In the genomic region with DNA sequence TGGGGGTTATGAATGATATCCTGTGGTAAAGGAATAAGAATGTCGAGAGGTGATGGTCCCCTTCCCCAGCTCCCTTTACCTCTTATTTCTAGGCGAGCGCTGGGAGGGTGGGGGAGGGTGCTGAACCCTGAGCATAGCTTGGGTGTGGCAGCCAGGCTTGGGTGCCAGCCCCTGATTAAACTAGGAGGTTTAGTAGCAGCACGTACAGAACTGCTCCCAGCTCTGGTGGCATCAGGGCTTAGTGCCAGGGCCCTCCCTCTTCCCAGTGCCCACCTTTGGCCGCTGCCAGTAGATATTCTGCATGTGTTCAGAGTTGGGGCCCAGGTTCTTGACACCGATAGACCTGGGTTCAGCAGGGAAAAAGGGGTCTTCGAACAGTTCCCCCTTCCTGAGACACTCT, we compare ENCODE assay signal across 24 mouse cellular contexts. TPM values are rescaled to one million over a fixed set of nuclear protein-coding genes. Genes with fewer than 3 reads are reported as not detected.
DNase-seq lines count a peak whose midpoint lies in the region; ATAC-seq and TF ChIP-seq lines count a peak whose summit lies in the region.
"Had no signal": no experiment of that assay in that cellular context is flagged by ENCODE, and none has a peak within 500 bp of the region (broad histone marks: within the 10 kb centered on the region; RNA-seq: fewer than 3 reads in every experiment).

No protein-coding gene starts in this region.

- no peak for TF ChIP-seq CTCF in gastrocnemius, adult 2 months (IDR thresholded peaks at IDR 0.05)
- TF ChIP-seq CTCF in liver, embryonic 14.5 days (IDR thresholded peaks at IDR 0.05; ENCODE audit: low read depth) = no peak
- no peak for TF ChIP-seq CTCF in cerebellum, adult 2 months (IDR thresholded peaks at IDR 0.05; ENCODE audit: borderline replicate concordance, insufficient read depth, low read depth, low read length)

- no peaks in the 10 kb centered on the region for H3K9me3 ChIP-seq in liver, embryonic 14.5 days (ENCODE audit: control insufficient read depth, low read length)
- H3K9me3 ChIP-seq in forebrain, embryonic 13.5 days (replicated peaks) = no peaks in the 10 kb centered on the region
- H3K9me3 ChIP-seq: embryonic facial prominence, embryonic 13.5 days; forebrain, embryonic 10.5 days; forebrain, embryonic 15.5 days; G1E; heart, embryonic 12.5 days; hindbrain, embryonic 15.5 days had no signal

- peak overlapping the region; percentile 68 for H3K27ac ChIP-seq in gastrocnemius, adult 2 months
- no peak overlapping the region for H3K27ac ChIP-seq in liver, embryonic 14.5 days
- H3K27ac ChIP-seq in forebrain, embryonic 13.5 days = no peak overlapping the region
- no peak overlapping the region for H3K27ac ChIP-seq in cerebellum, adult 2 months (ENCODE audit: insufficient read depth, low read length)
- H3K27ac ChIP-seq: embryonic facial prominence, embryonic 13.5 days; forebrain, embryonic 10.5 days; forebrain, embryonic 15.5 days; heart, adult 2 months; hindbrain, embryonic 15.5 days had no signal

- ATAC-seq in liver, embryonic 14.5 days (ENCODE audit: insufficient read depth) = peak; percentile 56; the same call in 1 of the 2 replicates
- ATAC-seq in megakaryocyte progenitor cell, adult 5-6 weeks (replicated peaks; ENCODE audit: poor library complexity) = peak; percentile 81
- ATAC-seq in forebrain, embryonic 13.5 days = no peak
- ATAC-seq: CD4-positive, CD25-positive, alpha-beta regulatory T cell, adult 4 months; forebrain, embryonic 15.5 days had no signal

- DNase-seq in gastrocnemius, adult 2 months = no peak
- DNase-seq in gastrocnemius, adult 18-20 months (ENCODE audit: low spot score) = no peak
- no peak for DNase-seq in liver, embryonic 14.5 days (ENCODE audit: low read depth in 3 of 3, low spot score in 3 of 3)
- no peak for DNase-seq in heart, postnatal 14 days
- no peak for DNase-seq in cerebellum, adult 2 months
- DNase-seq: adrenal gland, postnatal 14 days; B cell, adult 2 months; cerebellum, adult 11-12 months; cerebellum, adult 9-11 months; cerebellum, postnatal 36 days; gastrocnemius, postnatal 14 days; heart, adult 2 months; heart, postnatal 36 days had no signal

- no peaks in the 10 kb centered on the region for H3K36me3 ChIP-seq in liver, embryonic 14.5 days (replicated peaks; ENCODE audit: control insufficient read depth, insufficient read depth, low read depth)
- H3K36me3 ChIP-seq in forebrain, embryonic 13.5 days (ENCODE audit: poor library complexity, severe bottlenecking) = no peaks in the 10 kb centered on the region
- H3K36me3 ChIP-seq: embryonic facial prominence, embryonic 13.5 days; forebrain, embryonic 10.5 days; forebrain, embryonic 15.5 days; G1E; heart, embryonic 12.5 days; hindbrain, embryonic 15.5 days had no signal

- TF ChIP-seq POLR2A in cerebellum, adult 2 months (IDR thresholded peaks at IDR 0.05; ENCODE audit: borderline replicate concordance, insufficient read depth, low read length) = no peak

- H3K4me1 ChIP-seq in liver, embryonic 14.5 days (replicated peaks; ENCODE audit: control insufficient read depth in 2 of 2, insufficient read depth in 2 of 2, low read length in 1 of 2) = peaks cover 6 to 7% of the 10 kb centered on the region in 2 experiments; a peak in 2 of 4 replicates
- no peaks in the 10 kb centered on the region for H3K4me1 ChIP-seq in forebrain, embryonic 13.5 days
- no peaks in the 10 kb centered on the region for H3K4me1 ChIP-seq in cerebellum, adult 2 months (ENCODE audit: control insufficient read depth, insufficient read depth, low read length)
- H3K4me1 ChIP-seq: embryonic facial prominence, embryonic 13.5 days; forebrain, embryonic 10.5 days; forebrain, embryonic 15.5 days; heart, embryonic 12.5 days; hindbrain, embryonic 15.5 days had no signal

- H3K9ac ChIP-seq in liver, embryonic 14.5 days (replicated peaks) = 0 out of 2 replicates have a peak overlapping the region, but pooled peaks have one; percentile 5
- no peak overlapping the region for H3K9ac ChIP-seq in forebrain, embryonic 13.5 days
- H3K9ac ChIP-seq: embryonic facial prominence, embryonic 13.5 days; forebrain, embryonic 15.5 days; heart, embryonic 12.5 days; hindbrain, embryonic 15.5 days had no signal

- no peak for TF ChIP-seq EP300 in liver, embryonic 14.5 days (IDR thresholded peaks at IDR 0.05; ENCODE audit: low read depth)

- H3K4me3 ChIP-seq in gastrocnemius, adult 2 months = peak overlapping the region; percentile 51
- H3K4me3 ChIP-seq in liver, embryonic 14.5 days (ENCODE audit: insufficient read depth in 1 of 2, low read depth in 2 of 2, low read length in 2 of 2) = no peak overlapping the region
- no peak overlapping the region for H3K4me3 ChIP-seq in forebrain, embryonic 13.5 days
- no peak overlapping the region for H3K4me3 ChIP-seq in cerebellum, adult 2 months (replicated peaks; ENCODE audit: insufficient read depth, low read depth, low read length)
- H3K4me3 ChIP-seq: embryonic facial prominence, embryonic 13.5 days; forebrain, embryonic 10.5 days; forebrain, embryonic 15.5 days; heart, adult 2 months; heart, embryonic 12.5 days; hindbrain, embryonic 15.5 days had no signal

- WGBS in liver, embryonic 14.5 days (ENCODE audit: insufficient replicate concordance) = 52% methylated on average over 7 of the region's 7 CpGs
- WGBS in forebrain, embryonic 13.5 days = 71% methylated on average over 7 of the region's 7 CpGs
- 69% methylated on average over 7 of the region's 7 CpGs for WGBS in cerebellum, adult 2 months

- peak overlapping the region; percentile 20 for H3K4me2 ChIP-seq in liver, embryonic 14.5 days (ENCODE audit: low read depth)
- H3K4me2 ChIP-seq in forebrain, embryonic 13.5 days = no peak overlapping the region
- H3K4me2 ChIP-seq: embryonic facial prominence, embryonic 13.5 days; forebrain, embryonic 15.5 days; heart, embryonic 12.5 days; hindbrain, embryonic 15.5 days had no signal

- H3K27me3 ChIP-seq in liver, embryonic 14.5 days (ENCODE audit: control insufficient read depth, insufficient read depth, low read length) = no peaks in the 10 kb centered on the region
- no peaks in the 10 kb centered on the region for H3K27me3 ChIP-seq in forebrain, embryonic 13.5 days
- H3K27me3 ChIP-seq in cerebellum, adult 2 months (ENCODE audit: control insufficient read depth, insufficient read depth, low read length) = no peaks in the 10 kb centered on the region
- H3K27me3 ChIP-seq: embryonic facial prominence, embryonic 13.5 days; forebrain, embryonic 15.5 days; heart, embryonic 12.5 days; hindbrain, embryonic 15.5 days had no signal

- intact Hi-C loops in gastrocnemius, adult 2 months (cut with DNase I) = no loop called here
- intact Hi-C loops in heart, postnatal 14 days (cut with DNase I) = no loop called here

RNA-seq across cellular contexts. Expression of gene Capn11, which starts 5.9 kb away (rescaled TPM):
- total RNA-seq in gastrocnemius, adult 2 months (2021) = under 1 TPM; 0.59 to 0.98 TPM
- under 1 TPM; 0.21 to 0.66 TPM for total RNA-seq in gastrocnemius, adult 18-20 months (2021)
- polyA plus RNA-seq in liver, embryonic 14.5 days (2012; rRNA removed) = not detected in 2 replicates
- not detected in 2 replicates for polyA plus RNA-seq in liver, embryonic 14.5 days (2014; fragmentation: Nextera tagmentation; extraction: Ambion mirVana)
- 0.07 TPM in 1 of 2 replicates, not detected in the other for total RNA-seq in megakaryocyte progenitor cell, adult 5-6 weeks (2015)
- 0.17 TPM in 1 of 2 replicates, not detected in the other for total RNA-seq in megakaryocyte progenitor cell, adult 5-6 weeks (2017)
- polyA plus RNA-seq in forebrain, embryonic 13.5 days (2015; fragmentation: Nextera tagmentation; extraction: Ambion mirVana) = 0.30 and 0.72 TPM in 2 replicates
- under 1 TPM; 0.81 to 0.98 TPM for total RNA-seq in heart, postnatal 14 days (2021)
- 3.8 and 4.7 TPM in 2 replicates for polyA plus RNA-seq in cerebellum, adult 2 months (2012; rRNA removed)
- total RNA-seq: G1E; heart, postnatal 36 days had no signal
- polyA plus RNA-seq: G1E; heart, adult 2 months had no signal

RNA-seq across cellular contexts. Expression of gene Mrpl14, which starts 32.9 kb away (rescaled TPM):
- 100 to 1,000 TPM in 1 of 2 experiments, 10 to 100 TPM in 1; 99.5 to 139 TPM for total RNA-seq in gastrocnemius, adult 2 months (2021)
- 100 to 1,000 TPM; 119 to 165 TPM for total RNA-seq in gastrocnemius, adult 18-20 months (2021)
- polyA plus RNA-seq in liver, embryonic 14.5 days (2012; rRNA removed) = 60.8 and 82.6 TPM in 2 replicates
- polyA plus RNA-seq in liver, embryonic 14.5 days (2014; fragmentation: Nextera tagmentation; extraction: Ambion mirVana) = 142 and 148 TPM in 2 replicates
- total RNA-seq in megakaryocyte progenitor cell, adult 5-6 weeks (2015) = 35.2 and 47.5 TPM in 2 replicates
- 24.9 and 34.2 TPM in 2 replicates for total RNA-seq in megakaryocyte progenitor cell, adult 5-6 weeks (2017)
- 116 and 125 TPM in 2 replicates for polyA plus RNA-seq in forebrain, embryonic 13.5 days (2015; fragmentation: Nextera tagmentation; extraction: Ambion mirVana)
- total RNA-seq in heart, postnatal 14 days (2021) = 100 to 1,000 TPM; 116 to 123 TPM
- 78.4 and 84.2 TPM in 2 replicates for polyA plus RNA-seq in cerebellum, adult 2 months (2012; rRNA removed)

RNA-seq across cellular contexts. Expression of gene Tmem63b, which starts 33.5 kb away (rescaled TPM):
- total RNA-seq in gastrocnemius, adult 2 months (2021) = 10 to 100 TPM; 66.5 to 81.6 TPM
- total RNA-seq in gastrocnemius, adult 18-20 months (2021) = 10 to 100 TPM; 65.0 to 70.8 TPM
- 10.4 and 11.0 TPM in 2 replicates for polyA plus RNA-seq in liver, embryonic 14.5 days (2012; rRNA removed)
- 4.1 and 5.4 TPM in 2 replicates for polyA plus RNA-seq in liver, embryonic 14.5 days (2014; fragmentation: Nextera tagmentation; extraction: Ambion mirVana)
- total RNA-seq in megakaryocyte progenitor cell, adult 5-6 weeks (2015) = 3.9 and 5.0 TPM in 2 replicates
- 2.0 and 5.5 TPM in 2 replicates for total RNA-seq in megakaryocyte progenitor cell, adult 5-6 weeks (2017)
- 91.1 and 92.9 TPM in 2 replicates for polyA plus RNA-seq in forebrain, embryonic 13.5 days (2015; fragmentation: Nextera tagmentation; extraction: Ambion mirVana)
- total RNA-seq in heart, postnatal 14 days (2021) = 10 to 100 TPM; 78.4 to 81.2 TPM
- polyA plus RNA-seq in cerebellum, adult 2 months (2012; rRNA removed) = 196 and 199 TPM in 2 replicates

RNA-seq across cellular contexts. Expression of gene Mymx, which starts 51.3 kb away (rescaled TPM):
- total RNA-seq in gastrocnemius, adult 2 months (2021) = under 1 TPM in 1 of 2 experiments, not detected in 1; 0.36 TPM
- not detected for total RNA-seq in gastrocnemius, adult 18-20 months (2021)
- 0.10 TPM in 1 of 2 replicates, not detected in the other for polyA plus RNA-seq in liver, embryonic 14.5 days (2012; rRNA removed)
- not detected in 2 replicates for polyA plus RNA-seq in liver, embryonic 14.5 days (2014; fragmentation: Nextera tagmentation; extraction: Ambion mirVana)
- not detected in 2 replicates for total RNA-seq in megakaryocyte progenitor cell, adult 5-6 weeks (2015)
- not detected in 2 replicates for total RNA-seq in megakaryocyte progenitor cell, adult 5-6 weeks (2017)
- polyA plus RNA-seq in forebrain, embryonic 13.5 days (2015; fragmentation: Nextera tagmentation; extraction: Ambion mirVana) = not detected in 2 replicates
- not detected for total RNA-seq in heart, postnatal 14 days (2021)
- polyA plus RNA-seq in cerebellum, adult 2 months (2012; rRNA removed) = not detected in 2 replicates
- total RNA-seq: adrenal gland, adult 18-20 months; G1E; heart, adult 2 months; heart, postnatal 36 days had no signal
- polyA plus RNA-seq: CD4-positive, CD25-positive, alpha-beta regulatory T cell, adult 4 months; forebrain, embryonic 15.5 days; G1E; gonadal fat pad, adult 2 months; heart, adult 2 months; hindbrain, embryonic 15.5 days had no signal

RNA-seq across cellular contexts. Expression of gene Slc29a1, which starts 53.8 kb away (rescaled TPM):
- 10 to 100 TPM; 27.4 to 44.7 TPM for total RNA-seq in gastrocnemius, adult 2 months (2021)
- 10 to 100 TPM; 31.9 to 32.4 TPM for total RNA-seq in gastrocnemius, adult 18-20 months (2021)
- polyA plus RNA-seq in liver, embryonic 14.5 days (2012; rRNA removed) = 152 and 218 TPM in 2 replicates
- polyA plus RNA-seq in liver, embryonic 14.5 days (2014; fragmentation: Nextera tagmentation; extraction: Ambion mirVana) = 177 and 188 TPM in 2 replicates
- total RNA-seq in megakaryocyte progenitor cell, adult 5-6 weeks (2015) = 43.5 and 67.7 TPM in 2 replicates
- 64.1 and 64.3 TPM in 2 replicates for total RNA-seq in megakaryocyte progenitor cell, adult 5-6 weeks (2017)
- polyA plus RNA-seq in forebrain, embryonic 13.5 days (2015; fragmentation: Nextera tagmentation; extraction: Ambion mirVana) = 47.2 and 51.9 TPM in 2 replicates
- 10 to 100 TPM; 75.0 to 80.7 TPM for total RNA-seq in heart, postnatal 14 days (2021)
- 72.2 and 75.6 TPM in 2 replicates for polyA plus RNA-seq in cerebellum, adult 2 months (2012; rRNA removed)

Comparison
In these comparisons a context has a peak if more than half of its experiments do, and no peak if none do; other contexts are left out.
1. RNA of gene Tmem63b, which starts 33.5 kb away (total RNA-seq): 66.5 to 81.6 TPM in gastrocnemius, adult 2 months, 78.4 to 81.2 TPM in heart, postnatal 14 days and 65.0 to 70.8 TPM in gastrocnemius, adult 18-20 months; 2.0 to 5.5 TPM in megakaryocyte progenitor cell, adult 5-6 weeks; every median in the first group is over 10 times any median in the second.